Mouse (Mus musculus): Measurements from ENCODE around the gene Podn. TPM values are rescaled to one million over a fixed set of nuclear protein-coding genes. Genes with fewer than 3 reads are reported as not detected.

Podn gene
- polyA plus RNA-seq, 1 experiment from 2014 or later = 0.44 TPM

- H3K4me1 ChIP-seq = no peaks in the 10 kb centered on the region
- H3K27me3 ChIP-seq (replicated peaks) = no peaks in the 10 kb centered on the region
- 73% methylated on average over 10 of the region's 10 CpGs for whole genome bisulfite sequencing
- no peak overlapping the region for H3K4me3 ChIP-seq (replicated peaks)
- no peaks in the 10 kb centered on the region for H3K9me3 ChIP-seq (replicated peaks)
- H3K36me3 ChIP-seq = no peaks in the 10 kb centered on the region
- ATAC-seq (ENCODE audit: low FRiP score) = no peak
- H3K4me2 ChIP-seq = no peak overlapping the region
- H3K9ac ChIP-seq (replicated peaks) = no peak overlapping the region
- H3K27ac ChIP-seq (replicated peaks) = no peak overlapping the region
These were observed 77.9 kb downstream of the Podn start for GRCm38 (mm10) chr4:108018241-108018923.

- no peaks in the 10 kb centered on the region for H3K36me3 ChIP-seq
- H3K27me3 ChIP-seq (replicated peaks) = no peaks in the 10 kb centered on the region
- H3K9ac ChIP-seq (replicated peaks) = no peak overlapping the region
- H3K4me1 ChIP-seq = no peaks in the 10 kb centered on the region
- no peak overlapping the region for H3K4me2 ChIP-seq
- WGBS = 86% methylated on average over 7 of the region's 7 CpGs
- no peak overlapping the region for H3K27ac ChIP-seq (replicated peaks)
- no peak overlapping the region for H3K4me3 ChIP-seq (replicated peaks)
- no peak for ATAC-seq (ENCODE audit: low FRiP score)
- no peaks in the 10 kb centered on the region for H3K9me3 ChIP-seq (replicated peaks)
These were observed 78.4 kb downstream of the Podn start for GRCm38 (mm10) chr4:108017839-108018238.

GRCm38 (mm10) chr4:108016321-108016720 is 79.9 kb downstream of the Podn start:
- Histone ChIP-seq H3K9ac (replicated peaks) (no peak overlapping the region), H3K27ac (replicated peaks) (no peak overlapping the region), H3K4me1 (no peaks in the 10 kb centered on the region), H3K9me3 (replicated peaks) (no peaks in the 10 kb centered on the region), H3K36me3 (no peaks in the 10 kb centered on the region), H3K4me2 (no peak overlapping the region), H3K4me3 (replicated peaks) (no peak overlapping the region), H3K27me3 (replicated peaks) (no peaks in the 10 kb centered on the region)
- no peak for ATAC-seq (ENCODE audit: low FRiP score)
- WGBS = 83% methylated on average over 3 of the region's 3 CpGs

GRCm38 (mm10) chr4:108015067-108015765 is 81.0 kb downstream of the Podn start:
- ATAC-seq (ENCODE audit: low FRiP score) = no peak
- Histone ChIP-seq H3K27ac (replicated peaks) (no peak overlapping the region), H3K4me1 (no peaks in the 10 kb centered on the region), H3K4me2 (no peak overlapping the region), H3K36me3 (no peaks in the 10 kb centered on the region), H3K9ac (replicated peaks) (no peak overlapping the region), H3K27me3 (replicated peaks) (no peaks in the 10 kb centered on the region), H3K4me3 (replicated peaks) (no peak overlapping the region), H3K9me3 (replicated peaks) (no peaks in the 10 kb centered on the region)
- 68% methylated on average over 14 of the region's 14 CpGs for WGBS

DNA sequence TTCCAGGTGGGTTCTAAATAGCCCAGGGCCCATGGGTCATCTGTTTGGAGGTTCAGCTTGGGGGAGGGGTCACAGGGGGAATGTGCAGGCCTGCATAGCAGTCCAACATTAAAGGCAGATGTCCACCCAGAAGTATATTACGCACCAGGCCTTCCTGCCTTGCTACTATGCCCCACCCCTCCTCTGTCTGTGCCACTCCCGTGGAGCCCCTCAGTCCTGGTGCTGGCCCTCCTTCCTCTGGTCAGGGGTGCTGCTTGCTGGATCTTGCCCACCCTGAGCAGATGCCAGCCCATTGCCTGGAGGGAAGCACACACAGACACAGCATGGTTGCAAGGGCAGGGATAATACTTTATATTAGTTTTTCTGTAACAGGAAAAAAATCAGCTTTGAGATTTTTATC is 81.8 kb downstream of the Podn start:
- no peak overlapping the region for H3K9ac ChIP-seq (replicated peaks)
- no peak overlapping the region for H3K4me3 ChIP-seq (replicated peaks)
- H3K4me1 ChIP-seq = no peaks in the 10 kb centered on the region
- no peak overlapping the region for H3K4me2 ChIP-seq
- no peak overlapping the region for H3K27ac ChIP-seq (replicated peaks)
- 86% methylated on average over 2 of the region's 2 CpGs for WGBS
- ATAC-seq (ENCODE audit: low FRiP score) = no peak
- H3K9me3 ChIP-seq (replicated peaks) = no peaks in the 10 kb centered on the region
- no peaks in the 10 kb centered on the region for H3K27me3 ChIP-seq (replicated peaks)
- no peaks in the 10 kb centered on the region for H3K36me3 ChIP-seq

GRCm38 (mm10) chr4:108008541-108008940 is 87.7 kb downstream of the Podn start:
- Histone ChIP-seq H3K9me3 (replicated peaks) (no peaks in the 10 kb centered on the region), H3K4me2 (no peak overlapping the region), H3K27ac (replicated peaks) (no peak overlapping the region), H3K36me3 (no peaks in the 10 kb centered on the region), H3K27me3 (replicated peaks) (no peaks in the 10 kb centered on the region), H3K4me1 (no peaks in the 10 kb centered on the region), H3K4me3 (replicated peaks) (no peak overlapping the region), H3K9ac (replicated peaks) (no peak overlapping the region)
- no peak for ATAC-seq (ENCODE audit: low FRiP score)
- 86% methylated on average over 8 of the region's 8 CpGs for WGBS

DNA sequence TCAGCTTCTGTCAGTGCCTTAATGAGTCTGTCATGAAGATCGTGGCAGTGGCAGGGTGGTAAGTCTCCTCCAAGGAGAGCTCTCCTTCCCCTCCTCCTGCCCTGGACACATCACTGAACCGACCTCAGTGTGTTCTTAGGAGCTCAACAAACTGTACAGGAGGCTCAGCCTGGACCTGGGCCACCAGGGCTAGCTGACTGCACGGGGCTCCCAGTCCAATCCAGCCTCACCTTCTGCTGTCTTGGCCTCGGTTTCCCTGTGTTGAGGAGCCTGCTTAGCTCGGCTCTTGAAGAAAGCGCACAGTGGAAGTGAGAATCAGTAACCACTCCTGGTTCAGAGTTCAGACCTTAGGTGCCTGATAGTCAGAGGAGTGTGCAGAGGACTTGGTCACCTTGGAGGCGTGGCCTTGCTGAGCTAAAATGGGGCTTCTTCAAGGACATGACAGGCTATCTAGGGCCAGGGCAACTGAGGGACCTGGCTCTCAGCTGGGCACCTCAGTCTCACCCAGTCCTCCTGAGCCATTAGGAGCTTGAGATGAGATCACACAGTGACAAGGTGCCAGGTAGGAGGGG is 88.6 kb downstream of the Podn start:
- H3K9ac ChIP-seq (replicated peaks) = no peak overlapping the region
- H3K4me1 ChIP-seq = no peaks in the 10 kb centered on the region
- 85% methylated on average over 7 of the region's 7 CpGs for WGBS
- no peak overlapping the region for H3K27ac ChIP-seq (replicated peaks)
- H3K4me3 ChIP-seq (replicated peaks) = no peak overlapping the region
- no peaks in the 10 kb centered on the region for H3K9me3 ChIP-seq (replicated peaks)
- no peaks in the 10 kb centered on the region for H3K27me3 ChIP-seq (replicated peaks)
- no peak for ATAC-seq (ENCODE audit: low FRiP score)
- H3K4me2 ChIP-seq = no peak overlapping the region
- H3K36me3 ChIP-seq = no peaks in the 10 kb centered on the region

DNA sequence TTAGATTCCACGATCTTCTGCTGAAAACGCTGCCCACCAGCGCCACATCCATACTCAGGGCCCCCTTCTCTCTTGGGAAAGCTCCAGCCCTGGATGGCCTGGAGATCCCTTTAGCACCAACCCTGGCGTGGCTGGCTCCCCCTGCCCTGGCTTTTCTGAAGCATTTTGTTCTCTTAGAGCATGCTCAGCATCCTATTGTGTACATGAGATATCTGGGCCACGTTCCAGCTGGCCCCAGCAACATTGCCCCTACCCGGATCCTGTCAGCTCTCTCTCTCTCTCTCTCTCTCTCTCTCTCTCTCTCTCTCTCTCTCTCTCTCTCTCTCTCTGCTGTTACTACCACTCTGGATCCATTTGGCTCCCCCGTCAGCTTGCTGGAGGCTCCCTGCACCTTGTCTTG is 90.9 kb downstream of the Podn start:
- Histone ChIP-seq H3K4me1 (no peaks in the 10 kb centered on the region), H3K27ac (replicated peaks) (no peak overlapping the region), H3K4me2 (no peak overlapping the region), H3K36me3 (no peaks in the 10 kb centered on the region), H3K9me3 (replicated peaks) (no peaks in the 10 kb centered on the region), H3K9ac (replicated peaks) (no peak overlapping the region), H3K4me3 (replicated peaks) (no peak overlapping the region), H3K27me3 (replicated peaks) (no peaks in the 10 kb centered on the region)
- 56% methylated on average over 7 of the region's 7 CpGs for WGBS
- ATAC-seq (ENCODE audit: low FRiP score) = no peak; the same call in 1 of the 2 replicates

DNA sequence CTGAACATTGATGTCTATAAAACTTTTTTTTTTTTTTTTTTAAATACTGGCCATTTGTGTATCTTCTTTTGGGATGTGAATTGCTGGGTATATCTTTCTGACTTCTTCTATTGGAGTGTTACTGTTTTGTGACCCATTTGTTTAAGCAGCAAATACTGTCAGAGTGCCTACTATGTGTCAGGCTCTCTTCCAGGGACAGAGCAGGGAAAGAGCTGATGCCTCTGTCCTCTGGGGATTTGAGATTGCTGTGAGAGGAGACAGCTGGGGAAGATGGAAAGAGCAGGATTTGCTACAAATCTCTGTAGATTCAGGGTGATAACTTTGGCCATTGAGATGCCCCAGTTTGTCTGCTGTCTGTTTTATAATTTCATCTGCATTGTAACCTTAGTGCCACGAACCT is 96.9 kb downstream of the Podn start:
- WGBS = 67% methylated on average over 1 of the region's 1 CpGs
- Histone ChIP-seq H3K36me3 (no peaks in the 10 kb centered on the region), H3K27me3 (replicated peaks) (no peaks in the 10 kb centered on the region), H3K27ac (replicated peaks) (no peak overlapping the region), H3K4me3 (replicated peaks) (no peak overlapping the region), H3K9ac (replicated peaks) (no peak overlapping the region), H3K4me1 (0 out of 2 replicates have a peak, but pooled peaks cover 3% of the 10 kb centered on the region), H3K4me2 (no peak overlapping the region), H3K9me3 (replicated peaks) (no peaks in the 10 kb centered on the region)
- ATAC-seq (ENCODE audit: low FRiP score) = no peak

- Histone ChIP-seq H3K4me2 (no peak overlapping the region), H3K36me3 (no peaks in the 10 kb centered on the region), H3K9ac (replicated peaks) (no peak overlapping the region), H3K4me1 (0 out of 2 replicates have a peak, but pooled peaks cover 3% of the 10 kb centered on the region), H3K27ac (replicated peaks) (no peak overlapping the region), H3K9me3 (replicated peaks) (no peaks in the 10 kb centered on the region), H3K4me3 (replicated peaks) (no peak overlapping the region), H3K27me3 (replicated peaks) (no peaks in the 10 kb centered on the region)
- 48% methylated on average over 11 of the region's 11 CpGs for WGBS
- no peak for ATAC-seq (ENCODE audit: low FRiP score)
These were observed 97.5 kb downstream of the Podn start for GRCm38 (mm10) chr4:107998641-107999332.

DNA sequence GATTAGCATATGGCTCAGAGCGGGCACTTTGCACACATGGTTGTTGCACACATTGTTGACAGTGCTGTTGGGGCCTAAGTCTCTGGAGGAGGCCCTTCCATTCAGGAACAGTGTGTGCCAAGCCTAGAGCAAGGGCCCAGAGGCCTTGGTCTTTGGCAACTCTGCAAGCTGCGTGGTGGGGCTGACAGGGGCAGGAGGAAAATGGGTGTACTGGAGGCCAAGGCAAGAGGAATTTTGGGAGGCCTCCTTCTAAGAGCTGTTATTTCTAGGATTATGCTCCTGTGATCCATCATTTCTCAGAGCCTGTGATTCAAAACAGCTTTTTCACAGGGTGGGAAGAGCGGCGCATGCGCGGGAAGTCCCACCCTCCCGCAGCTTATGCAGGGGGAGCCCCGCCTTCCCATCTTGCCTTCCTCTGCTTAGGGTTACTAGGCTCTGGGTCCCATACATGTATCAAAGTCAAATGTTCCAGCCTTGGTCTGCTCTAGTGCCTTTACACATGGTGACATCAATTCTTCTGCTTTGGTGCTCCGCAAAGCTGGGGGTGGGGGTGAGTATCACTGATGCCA is 99.7 kb downstream of the Podn start:
- Histone ChIP-seq H3K9me3 (replicated peaks) (no peaks in the 10 kb centered on the region), H3K4me2 (no peak overlapping the region), H3K36me3 (no peaks in the 10 kb centered on the region), H3K4me1 (0 out of 2 replicates have a peak, but pooled peaks cover 3% of the 10 kb centered on the region), H3K9ac (replicated peaks) (no peak overlapping the region), H3K4me3 (replicated peaks) (no peak overlapping the region), H3K27me3 (replicated peaks) (no peaks in the 10 kb centered on the region), H3K27ac (replicated peaks) (no peak overlapping the region)
- no peak for ATAC-seq (ENCODE audit: low FRiP score)
- 92% methylated on average over 9 of the region's 9 CpGs for WGBS
